Mouse (Mus musculus) spleen, postnatal 14 days (tissue): Measurements from ENCODE around the gene Tcl1b5.

Experiments
- DNase-seq, 2 experiments: peaks; one replicate each; pipeline ENCODE4 v3.0.0; 2021 to 2022; ENCODE audit warnings: low spot score in 2 of 2

The Tcl1b5 gene

DNA sequence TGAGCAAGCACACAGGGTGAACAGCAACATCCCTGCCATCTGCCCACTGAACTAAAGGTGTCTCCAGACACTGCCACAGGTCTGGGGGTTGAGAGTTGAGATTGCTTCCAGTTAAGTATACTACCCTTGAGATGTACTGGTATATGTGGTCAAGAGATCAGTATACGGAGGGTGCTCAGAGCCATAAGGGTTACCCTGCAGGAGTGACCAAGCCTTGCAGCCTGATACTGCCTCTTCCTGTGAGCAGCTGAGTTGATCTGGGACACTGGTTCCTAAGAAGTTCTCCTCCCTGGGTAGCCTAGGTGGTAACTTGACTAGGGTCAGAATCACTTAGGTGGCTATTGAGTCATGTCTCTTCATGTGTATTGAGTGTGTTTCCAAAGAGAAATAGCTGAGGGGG lies 32.3 kb downstream of the Tcl1b5 start:
- DNase-seq = no peak

- no peak for DNase-seq
Measured at GRCm38 (mm10) chr12:105209231-105209630, 33.1 kb downstream of the Tcl1b5 start.

DNA sequence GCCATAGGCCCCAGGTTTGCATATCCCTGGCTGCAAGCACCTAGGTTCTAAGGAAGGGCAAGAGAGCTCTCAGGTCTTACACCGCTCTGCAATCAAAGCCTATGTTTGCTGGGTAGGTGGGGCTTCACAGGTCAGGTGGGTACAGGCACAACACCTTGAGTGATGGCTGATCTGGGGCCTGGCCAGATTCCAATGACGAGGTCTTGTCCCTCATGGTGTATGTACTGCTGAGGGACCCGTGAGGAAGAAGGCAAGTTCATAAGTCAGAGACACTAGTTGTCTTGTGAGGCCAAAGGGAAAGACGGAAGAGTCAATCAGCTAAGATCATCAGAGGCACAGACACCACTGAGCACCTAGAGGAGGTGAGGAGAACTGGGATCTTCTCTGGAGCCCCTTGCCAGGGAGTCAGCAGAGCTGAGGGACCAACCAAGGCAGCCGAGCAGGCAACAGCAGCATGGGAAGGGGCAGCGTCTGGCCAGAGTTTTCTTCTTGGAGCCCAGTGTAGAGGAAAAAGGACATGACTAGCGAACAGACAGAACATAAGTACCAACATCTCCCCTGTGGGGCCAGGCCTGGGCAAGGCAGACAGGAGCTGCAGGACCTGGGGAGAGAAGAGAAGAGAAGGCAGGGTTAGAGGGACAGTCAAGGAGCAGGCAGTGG lies 41.1 kb downstream of the Tcl1b5 start:
- no peak for DNase-seq

DNA sequence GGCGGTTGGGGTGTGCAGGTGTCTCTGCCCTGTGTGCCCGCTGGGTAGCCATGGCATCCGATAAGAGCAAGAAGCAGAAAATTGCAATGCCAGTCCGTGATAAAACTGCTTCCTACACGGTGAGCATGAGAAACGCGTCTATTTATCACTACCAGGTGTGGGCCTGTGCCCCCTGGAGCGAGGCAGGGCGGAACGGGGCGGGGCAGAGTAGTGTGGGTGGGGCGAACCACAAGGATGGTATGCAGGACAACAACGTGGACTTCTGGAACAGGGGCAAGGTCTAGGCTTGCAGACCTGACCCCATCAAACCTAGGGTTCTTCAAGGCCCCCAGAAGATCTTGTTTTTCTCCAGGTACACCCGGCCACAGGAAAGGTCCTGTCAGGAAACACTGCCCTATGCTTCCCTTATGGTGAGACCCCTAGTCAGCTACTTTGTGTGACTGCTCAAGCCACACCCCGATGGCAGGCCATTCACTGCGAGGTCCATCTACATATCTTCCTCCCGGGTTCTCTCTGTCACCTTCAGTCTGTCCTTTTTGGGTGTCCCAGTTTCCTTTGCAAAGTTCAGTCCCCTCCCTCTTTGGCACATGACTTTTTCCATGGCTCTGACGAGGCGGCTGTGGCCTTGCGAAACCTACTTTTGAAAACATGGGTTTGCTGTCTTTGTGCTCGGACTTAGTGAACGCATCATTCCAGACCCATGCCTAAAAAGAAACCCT lies 46.6 kb downstream of the Tcl1b5 start, which contains the start of gene Tcl1:
Tcl1 (minus strand) TSS at position 193 of the 719 bp plus-strand sequence.
- DNase-seq = no peak

DNA sequence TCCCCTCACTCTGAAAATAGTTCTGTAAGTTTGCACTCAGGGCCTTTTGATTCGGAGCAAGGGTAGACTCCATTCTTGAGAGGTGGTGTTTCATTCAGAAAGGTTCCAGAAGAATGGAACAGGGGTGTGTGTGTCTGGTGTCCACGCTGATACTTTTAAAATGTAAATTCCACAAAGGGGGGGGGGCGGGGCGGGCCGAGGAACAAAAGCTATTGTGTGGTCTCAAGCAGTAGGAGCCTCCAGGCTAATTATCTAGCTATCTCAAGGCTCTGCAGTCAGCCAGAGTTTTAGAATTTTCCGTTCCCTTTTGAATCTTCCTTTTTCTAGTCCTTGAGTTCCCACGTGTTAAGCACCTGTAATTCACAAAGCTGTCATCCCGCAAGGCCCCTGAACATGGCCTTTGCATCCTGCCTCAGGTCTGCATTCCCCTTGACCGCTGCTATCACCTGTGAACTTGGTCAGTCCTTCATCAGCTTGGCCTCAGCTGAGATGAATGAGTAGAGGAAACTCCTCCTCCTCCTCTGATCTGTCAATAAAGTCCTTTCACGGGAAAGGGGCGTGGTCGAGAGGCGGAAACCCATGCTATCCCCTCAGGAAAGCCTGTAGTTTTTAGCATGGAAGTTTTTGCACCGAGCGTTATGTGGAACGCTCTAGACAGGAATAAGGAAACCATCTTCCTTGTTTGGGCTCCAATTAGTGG lies 48.6 kb downstream of the Tcl1b5 start:
- no peak for DNase-seq
